Comparison of ENCODE assay signal across 11 mouse cellular contexts in genomic region chr1:135668331-135668730, GRCm38 (mm10). TPM values are rescaled to one million over a fixed set of nuclear protein-coding genes. Genes with fewer than 3 reads are reported as not detected.
DNase-seq lines count a peak whose midpoint lies in the region; ATAC-seq and TF ChIP-seq lines count a peak whose summit lies in the region.
"Had no signal": no experiment of that assay in that cellular context is flagged by ENCODE, and none has a peak within 500 bp of the region (broad histone marks: within the 10 kb centered on the region; RNA-seq: fewer than 3 reads in every experiment).

No protein-coding gene starts in this region.

- H3K27me3 ChIP-seq in intestine, embryonic 16.5 days (replicated peaks; ENCODE audit: control insufficient read depth, insufficient read depth, low read length) = no peaks in the 10 kb centered on the region
- H3K27me3 ChIP-seq in intestine, postnatal 0 days (replicated peaks; ENCODE audit: control insufficient read depth, insufficient read depth, low read length) = no peaks in the 10 kb centered on the region
- H3K27me3 ChIP-seq in embryonic facial prominence, embryonic 15.5 days = 0 out of 2 replicates have a peak, but pooled peaks cover 5% of the 10 kb centered on the region
- H3K27me3 ChIP-seq: megakaryocyte, embryonic 14.5 days had no signal

- no peak for TF ChIP-seq CTCF in intestine, postnatal 0 days (IDR thresholded peaks at IDR 0.05; ENCODE audit: low read depth)

- H3K27ac ChIP-seq in intestine, embryonic 16.5 days (ENCODE audit: low read length) = no peak overlapping the region
- no peak overlapping the region for H3K27ac ChIP-seq in intestine, postnatal 0 days (ENCODE audit: low read depth, low read length)
- H3K27ac ChIP-seq in embryonic facial prominence, embryonic 15.5 days (replicated peaks) = no peak overlapping the region

- no peaks in the 10 kb centered on the region for H3K36me3 ChIP-seq in intestine, embryonic 16.5 days (ENCODE audit: control insufficient read depth, insufficient read depth, low read length)
- no peaks in the 10 kb centered on the region for H3K36me3 ChIP-seq in intestine, postnatal 0 days (ENCODE audit: control insufficient read depth, insufficient read depth)
- H3K36me3 ChIP-seq in embryonic facial prominence, embryonic 15.5 days = no peaks in the 10 kb centered on the region

- peak; percentile 73 for DNase-seq in ZHBTc4 (ENCODE audit: low read depth, low spot score)
- peak; percentile 75 for DNase-seq in mesoderm, embryonic 11.5 days (ENCODE audit: low read depth, low spot score)
- DNase-seq in B cell, adult 2 months = no peak
- DNase-seq in layer of hippocampus, postnatal 10 days (ENCODE audit: low spot score in 2 of 2) = no peak
- DNase-seq: cerebellum, adult 9-10 months; forebrain, postnatal 0 days; layer of hippocampus, adult 9-11 months had no signal

- peak; percentile 40 for ATAC-seq in intestine, embryonic 16.5 days
- no peak for ATAC-seq in intestine, postnatal 0 days
- peak; percentile 36; the same call in 1 of the 2 replicates for ATAC-seq in embryonic facial prominence, embryonic 15.5 days (ENCODE audit: insufficient number of reproducible peaks, low FRiP score, low TSS enrichment, low read depth)
- ATAC-seq: forebrain, postnatal 0 days had no signal

- H3K4me1 ChIP-seq in intestine, embryonic 16.5 days (ENCODE audit: control insufficient read depth, insufficient read depth, low read length) = peaks cover 22% of the 10 kb centered on the region
- H3K4me1 ChIP-seq in intestine, postnatal 0 days (replicated peaks; ENCODE audit: control insufficient read depth, insufficient read depth, low read length) = 0 out of 2 replicates have a peak, but pooled peaks cover 3% of the 10 kb centered on the region
- peaks cover 47% of the 10 kb centered on the region for H3K4me1 ChIP-seq in embryonic facial prominence, embryonic 15.5 days

- WGBS in intestine, embryonic 16.5 days = 66% methylated on average over 3 of the region's 3 CpGs
- 61% methylated on average over 3 of the region's 3 CpGs for WGBS in intestine, postnatal 0 days
- 39% methylated on average over 3 of the region's 3 CpGs for WGBS in embryonic facial prominence, embryonic 15.5 days

- H3K4me2 ChIP-seq in intestine, embryonic 16.5 days (ENCODE audit: low read depth, low read length) = no peak overlapping the region
- H3K4me2 ChIP-seq in intestine, postnatal 0 days (replicated peaks; ENCODE audit: low read depth) = no peak overlapping the region
- no peak overlapping the region for H3K4me2 ChIP-seq in embryonic facial prominence, embryonic 15.5 days (replicated peaks)

- H3K9ac ChIP-seq in intestine, embryonic 16.5 days (ENCODE audit: low read depth, low read length) = no peak overlapping the region
- no peak overlapping the region for H3K9ac ChIP-seq in intestine, postnatal 0 days (ENCODE audit: low read depth, low read length)
- H3K9ac ChIP-seq in embryonic facial prominence, embryonic 15.5 days = no peak overlapping the region
- H3K9ac ChIP-seq: forebrain, postnatal 0 days had no signal

- H3K9me3 ChIP-seq in intestine, embryonic 16.5 days (ENCODE audit: control insufficient read depth, low read length) = no peaks in the 10 kb centered on the region
- H3K9me3 ChIP-seq in intestine, postnatal 0 days (ENCODE audit: control insufficient read depth) = no peaks in the 10 kb centered on the region
- H3K9me3 ChIP-seq in embryonic facial prominence, embryonic 15.5 days (replicated peaks) = no peaks in the 10 kb centered on the region
- H3K9me3 ChIP-seq: megakaryocyte, embryonic 14.5 days had no signal

- no peak overlapping the region for H3K4me3 ChIP-seq in intestine, embryonic 16.5 days (ENCODE audit: low read length)
- no peak overlapping the region for H3K4me3 ChIP-seq in intestine, postnatal 0 days (ENCODE audit: low read depth, low read length)
- no peak overlapping the region for H3K4me3 ChIP-seq in embryonic facial prominence, embryonic 15.5 days (replicated peaks)
- H3K4me3 ChIP-seq: megakaryocyte, embryonic 14.5 days had no signal

RNA-seq across cellular contexts. Expression of gene Csrp1, which starts 51.5 kb away (rescaled TPM):
- polyA plus RNA-seq in intestine, embryonic 16.5 days (2015; fragmentation: Nextera tagmentation; extraction: Ambion mirVana) = 215 TPM in 2 replicates
- 284 and 285 TPM in 2 replicates for polyA plus RNA-seq in intestine, postnatal 0 days (2015; fragmentation: Nextera tagmentation; extraction: Ambion mirVana)
- polyA plus RNA-seq in embryonic facial prominence, embryonic 15.5 days (2015; fragmentation: Nextera tagmentation; extraction: Ambion mirVana) = 118 and 128 TPM in 2 replicates
- total RNA-seq in layer of hippocampus, postnatal 10 days (2021) = 10 to 100 TPM; 82.2 to 91.4 TPM

Comparison
In these comparisons a context has a peak if more than half of its experiments do, and no peak if none do; other contexts are left out.
1. DNase-seq: peak in ZHBTc4 (single experiment) and mesoderm, embryonic 11.5 days (single experiment); none in B cell, adult 2 months (0 of 2) and layer of hippocampus, postnatal 10 days (0 of 2).